Mouse (Mus musculus): Measurements from ENCODE around the gene Dolk. TPM values are rescaled to one million over a fixed set of nuclear protein-coding genes. Genes with fewer than 3 reads are reported as not detected.

Gene Dolk
- total RNA-seq, 2 experiments from 2014 or later, result 23.6 to 26.3 TPM

- no peak for DNase-seq (ENCODE audit: low spot score)
- intact Hi-C loops (cut with DNase I), result no loop called here
These were observed 16.7 kb downstream of the Dolk start for GRCm38 (mm10) chr2:30269241-30269990.

GRCm38 (mm10) chr2:30268371-30268770 is 17.8 kb downstream of the Dolk start:
- DNase-seq (ENCODE audit: low spot score), result no peak
- intact Hi-C loops (cut with DNase I), result no loop called here

GRCm38 (mm10) chr2:30267466-30267865 is 18.7 kb downstream of the Dolk start:
- no peak for DNase-seq (ENCODE audit: low spot score)
- intact Hi-C loops (cut with DNase I), result no loop called here

- intact Hi-C loops (cut with DNase I), result no loop called here
- DNase-seq (ENCODE audit: low spot score), result peak; percentile 75
These were observed 19.7 kb downstream of the Dolk start for GRCm38 (mm10) chr2:30266392-30266941.

GRCm38 (mm10) chr2:30265767-30266253 is 20.3 kb downstream of the Dolk start, which contains the start of gene Phyhd1:
TSS of gene Phyhd1 (plus strand) at chr2:30266203.
- peak; percentile 87 for DNase-seq (ENCODE audit: low spot score)
- intact Hi-C loops (cut with DNase I), result no loop called here

GRCm38 (mm10) chr2:30264671-30265519 is 21.2 kb downstream of the Dolk start:
- DNase-seq (ENCODE audit: low spot score), result no peak
- intact Hi-C loops (cut with DNase I), result no loop called here

- DNase-seq (ENCODE audit: low spot score), result no peak
- intact Hi-C loops (cut with DNase I), result loop anchor here (1.0 kb wide), 1 partner anchor 22 kb away; no protein-coding TSS in a partner anchor
These were observed 22.3 kb downstream of the Dolk start for GRCm38 (mm10) chr2:30263811-30264210.

- DNase-seq (ENCODE audit: low spot score), result no peak
- intact Hi-C loops (cut with DNase I), result loop anchor here (1.0 kb wide), 1 partner anchor 21 kb away; no protein-coding TSS in a partner anchor
These were observed 23.2 kb downstream of the Dolk start for GRCm38 (mm10) chr2:30262840-30263441.

- intact Hi-C loops (cut with DNase I), result no loop called here
- no peak for DNase-seq (ENCODE audit: low spot score)
These were observed 24.0 kb downstream of the Dolk start for GRCm38 (mm10) chr2:30261921-30262839.

GRCm38 (mm10) chr2:30261064-30261736 is 24.9 kb downstream of the Dolk start:
- DNase-seq (ENCODE audit: low spot score), result no peak
- intact Hi-C loops (cut with DNase I), result no loop called here

- intact Hi-C loops (cut with DNase I), result loop anchor here (2.0 kb wide), 1 partner anchor 15 kb away; no protein-coding TSS in a partner anchor
- DNase-seq (ENCODE audit: low spot score), result no peak
These were observed 26.7 kb downstream of the Dolk start for GRCm38 (mm10) chr2:30259131-30260064.

GRCm38 (mm10) chr2:30258600-30258999 is 27.5 kb downstream of the Dolk start:
- peak; percentile 88 for DNase-seq (ENCODE audit: low spot score)
- intact Hi-C loops (cut with DNase I), result loop anchor here (2.0 kb wide), 1 partner anchor 14 kb away; no protein-coding TSS in a partner anchor

- intact Hi-C loops (cut with DNase I), result loop anchor here (2.0 kb wide), 1 partner anchor 13 kb away; no protein-coding TSS in a partner anchor
- DNase-seq (ENCODE audit: low spot score), result no peak
These were observed 28.3 kb downstream of the Dolk start for GRCm38 (mm10) chr2:30257699-30258460.

- no peak for DNase-seq (ENCODE audit: low spot score)
These were observed 29.4 kb downstream of the Dolk start for GRCm38 (mm10) chr2:30256616-30257350.

GRCm38 (mm10) chr2:30255631-30256395 is 30.3 kb downstream of the Dolk start:
- intact Hi-C loops (cut with DNase I), result no loop called here
- DNase-seq (ENCODE audit: low spot score), result no peak

More at GRCm38 (mm10) chr2:30256616-30257350, 29.4 kb downstream of the Dolk start:
- intact Hi-C loops (cut with DNase I), result no loop called here
